Mouse (Mus musculus) myocyte (in vitro differentiated cells): Measurements from ENCODE around the gene Tex264. TPM values are rescaled to one million over a fixed set of nuclear protein-coding genes. Genes with fewer than 3 reads are reported as not detected.

Experiments used
- H3K27me3 ChIP-seq: one replicate; pipeline ENCODE4 v1.6.1; 2011; ENCODE audit not compliant: control insufficient read depth, insufficient read depth, insufficient read length
- H3K36me3 ChIP-seq: one replicate; pipeline ENCODE4 v1.6.1; 2011; ENCODE audit not compliant: control insufficient read depth, insufficient read depth
- H3K4me2 ChIP-seq: one replicate; pipeline ENCODE4 v1.6.1; 2011; ENCODE audit warnings: low read depth, control low read depth
- H3K4me3 ChIP-seq: one replicate; pipeline ENCODE4 v1.5.1; 2011; ENCODE audit warnings: mild to moderate bottlenecking, control low read depth, moderate library complexity
- H3K79me2 ChIP-seq: one replicate; pipeline ENCODE4 v1.6.1; 2011; ENCODE audit not compliant: control insufficient read depth, insufficient read depth
- H3ac ChIP-seq: one replicate; pipeline ENCODE4 v1.6.1; 2011; ENCODE audit not compliant: control insufficient read depth, insufficient read length
- CEBPB ChIP-seq: IDR thresholded peaks from 2 replicates; pipeline ENCODE4 v1.6.1; 2011; ENCODE audit warnings: mild to moderate bottlenecking, moderate library complexity; ENCODE audit not compliant: poor library complexity, insufficient read depth, severe bottlenecking
- E2F4 ChIP-seq: IDR thresholded peaks from one replicate; pipeline ENCODE4 v1.6.1; 2011; ENCODE audit warnings: mild to moderate bottlenecking, control low read depth, moderate library complexity; ENCODE audit not compliant: insufficient read depth
- MAX ChIP-seq: IDR thresholded peaks from one replicate; pipeline ENCODE4 v1.6.1; 2011; ENCODE audit warnings: low read depth, mild to moderate bottlenecking, control low read depth
- MYOD1 ChIP-seq, 3 experiments: IDR thresholded peaks; one replicate each; pipeline ENCODE4 v1.6.1; 2011; ENCODE audit warnings: control low read depth in 2 of 3, low read depth in 2 of 3, mild to moderate bottlenecking in 2 of 3, moderate library complexity in 1 of 3; ENCODE audit not compliant: insufficient read length in 2 of 3, control insufficient read depth in 1 of 3
- MYOG ChIP-seq, 3 experiments: IDR thresholded peaks; one replicate each; pipeline ENCODE4 v1.6.1; 2011; ENCODE audit warnings: control low read depth in 2 of 3, low read depth in 2 of 3, mild to moderate bottlenecking in 2 of 3; ENCODE audit not compliant: insufficient read length in 2 of 3, control insufficient read depth in 1 of 3, insufficient read depth in 1 of 3
- POLR2A ChIP-seq: IDR thresholded peaks from one replicate; pipeline ENCODE4 v1.6.1; 2011; ENCODE audit warnings: low read depth, mild to moderate bottlenecking, control low read depth, moderate library complexity; ENCODE audit not compliant: insufficient read length
- POLR2AphosphoS2 ChIP-seq: IDR thresholded peaks from one replicate; pipeline ENCODE4 v1.6.1; 2011; ENCODE audit warnings: low read depth, control low read depth; ENCODE audit not compliant: insufficient read length
- REST ChIP-seq: IDR thresholded peaks from one replicate; pipeline ENCODE4 v1.6.1; 2011; ENCODE audit warnings: mild to moderate bottlenecking, control low read depth, moderate library complexity; ENCODE audit not compliant: insufficient read depth, insufficient read length
- SRF ChIP-seq: IDR thresholded peaks from one replicate; pipeline ENCODE4 v1.6.1; 2011; ENCODE audit warnings: low read depth; ENCODE audit not compliant: control insufficient read depth, insufficient read length
- TCF12 ChIP-seq: IDR thresholded peaks from one replicate; pipeline ENCODE4 v1.6.1; 2011; ENCODE audit warnings: mild to moderate bottlenecking, control low read depth; ENCODE audit not compliant: poor library complexity, insufficient read depth, severe bottlenecking
- TCF3 ChIP-seq: IDR thresholded peaks from one replicate; pipeline ENCODE4 v1.6.1; 2011; ENCODE audit warnings: low read depth, control low read depth; ENCODE audit not compliant: insufficient read length
- USF1 ChIP-seq: IDR thresholded peaks from one replicate; pipeline ENCODE4 v1.6.1; 2011; ENCODE audit warnings: low read depth, mild to moderate bottlenecking, control low read depth, moderate library complexity
- polyA plus RNA-seq: library from polyadenylated mRNA; unstranded; fragments of >200 nt; fragmentation: generic; extraction: Trizol; gene quantifications from one replicate; pipeline ENCODE4 v1.2.1, GENCODE M21; 2012; ENCODE audit warnings: missing spikeins

The Tex264 gene
- polyA plus RNA-seq, 1 experiment, result 111 TPM

GRCm38 (mm10) chr9:106657592-106657991, 28.1 kb downstream of the Tex264 start:
- TF ChIP-seq REST (no peak), POLR2A (no peak), CEBPB (no peak), POLR2AphosphoS2 (no peak), MYOG (IDR thresholded peaks at IDR 0.05; ENCODE audit: control insufficient read depth in 1 of 3, insufficient read depth in 1 of 3, insufficient read length in 2 of 3, low read depth in 2 of 3) (no peak), MAX (no peak), USF1 (no peak), TCF3 (no peak), MYOD1 (IDR thresholded peaks at IDR 0.05; ENCODE audit: control insufficient read depth in 1 of 3, insufficient read length in 2 of 3, low read depth in 2 of 3) (no peak), TCF12 (no peak), SRF (no peak)
- Histone ChIP-seq H3K36me3 (peaks cover 7% of the 10 kb centered on the region), H3K4me3 (no peak overlapping the region), H3K27me3 (peaks cover 21% of the 10 kb centered on the region), H3K4me2 (no peak overlapping the region), H3ac (no peak overlapping the region), H3K79me2 (no peaks in the 10 kb centered on the region)

- Histone ChIP-seq H3ac (no peak overlapping the region), H3K36me3 (peaks cover 7% of the 10 kb centered on the region), H3K4me2 (no peak overlapping the region), H3K27me3 (peaks cover 21% of the 10 kb centered on the region), H3K79me2 (no peaks in the 10 kb centered on the region), H3K4me3 (no peak overlapping the region)
- no peak for TF ChIP-seq POLR2AphosphoS2
- no peak for TF ChIP-seq SRF
- no peak for TF ChIP-seq TCF3
- TF ChIP-seq MYOG (IDR thresholded peaks at IDR 0.05; ENCODE audit: control insufficient read depth in 1 of 3, insufficient read depth in 1 of 3, insufficient read length in 2 of 3, low read depth in 2 of 3), result no peak
- no peak for TF ChIP-seq REST
Measured at GRCm38 (mm10) chr9:106656820-106657219, 28.9 kb downstream of the Tex264 start.

GRCm38 (mm10) chr9:106655884-106656720, 29.6 kb downstream of the Tex264 start, which contains the start of gene Grm2:
Grm2 (minus strand) TSS chr9:106656082.
- no peaks in the 10 kb centered on the region for H3K79me2 ChIP-seq
- no peak within 1 kb of the TSS for H3ac ChIP-seq
- TF ChIP-seq MYOG (IDR thresholded peaks at IDR 0.05; ENCODE audit: control insufficient read depth in 1 of 3, insufficient read depth in 1 of 3, insufficient read length in 2 of 3, low read depth in 2 of 3) (peak in 1 of 3 experiments; percentile 8), REST (peak; percentile 91), POLR2AphosphoS2 (no peak)
- H3K4me3 ChIP-seq, result no peak within 1 kb of the TSS
- H3K36me3 ChIP-seq, result peaks cover 7% of the 10 kb centered on the region
- peaks cover 21% of the 10 kb centered on the region for H3K27me3 ChIP-seq
- H3K4me2 ChIP-seq, result no peak within 1 kb of the TSS

- no peaks in the 10 kb centered on the region for H3K36me3 ChIP-seq
- no peak overlapping the region for H3K4me3 ChIP-seq
- TF ChIP-seq MYOG (IDR thresholded peaks at IDR 0.05; ENCODE audit: control insufficient read depth in 1 of 3, insufficient read depth in 1 of 3, insufficient read length in 2 of 3, low read depth in 2 of 3), result no peak
- TF ChIP-seq CEBPB, result no peak
- no peak for TF ChIP-seq POLR2A
- no peak for TF ChIP-seq USF1
- TF ChIP-seq TCF12, result no peak
- TF ChIP-seq MAX, result no peak
- no peak for TF ChIP-seq MYOD1 (IDR thresholded peaks at IDR 0.05; ENCODE audit: control insufficient read depth in 1 of 3, insufficient read length in 2 of 3, low read depth in 2 of 3)
- no peak for TF ChIP-seq POLR2AphosphoS2
- no peak for TF ChIP-seq REST
- no peak for TF ChIP-seq SRF
- TF ChIP-seq E2F4, result no peak
- TF ChIP-seq TCF3, result no peak
- peaks cover 42% of the 10 kb centered on the region for H3K27me3 ChIP-seq
- no peak overlapping the region for H3K4me2 ChIP-seq
- no peak overlapping the region for H3ac ChIP-seq
- H3K79me2 ChIP-seq, result no peaks in the 10 kb centered on the region
Measured at GRCm38 (mm10) chr9:106652720-106653119, 33.0 kb downstream of the Tex264 start.

- TF ChIP-seq E2F4 (no peak), TCF3 (no peak), MAX (no peak), POLR2AphosphoS2 (no peak), POLR2A (no peak), SRF (no peak), TCF12 (no peak), MYOG (IDR thresholded peaks at IDR 0.05; ENCODE audit: control insufficient read depth in 1 of 3, insufficient read depth in 1 of 3, insufficient read length in 2 of 3, low read depth in 2 of 3) (no peak), CEBPB (no peak), REST (no peak), MYOD1 (IDR thresholded peaks at IDR 0.05; ENCODE audit: control insufficient read depth in 1 of 3, insufficient read length in 2 of 3, low read depth in 2 of 3) (no peak), USF1 (no peak)
- Histone ChIP-seq H3K27me3 (peaks cover 51% of the 10 kb centered on the region), H3K36me3 (no peaks in the 10 kb centered on the region), H3K4me3 (no peak overlapping the region), H3K4me2 (no peak overlapping the region), H3ac (no peak overlapping the region), H3K79me2 (no peaks in the 10 kb centered on the region)
Measured at GRCm38 (mm10) chr9:106647226-106647625, 38.5 kb downstream of the Tex264 start.
